Mouse (Mus musculus): ENCODE results near the gene Gabrr2.

DNA sequence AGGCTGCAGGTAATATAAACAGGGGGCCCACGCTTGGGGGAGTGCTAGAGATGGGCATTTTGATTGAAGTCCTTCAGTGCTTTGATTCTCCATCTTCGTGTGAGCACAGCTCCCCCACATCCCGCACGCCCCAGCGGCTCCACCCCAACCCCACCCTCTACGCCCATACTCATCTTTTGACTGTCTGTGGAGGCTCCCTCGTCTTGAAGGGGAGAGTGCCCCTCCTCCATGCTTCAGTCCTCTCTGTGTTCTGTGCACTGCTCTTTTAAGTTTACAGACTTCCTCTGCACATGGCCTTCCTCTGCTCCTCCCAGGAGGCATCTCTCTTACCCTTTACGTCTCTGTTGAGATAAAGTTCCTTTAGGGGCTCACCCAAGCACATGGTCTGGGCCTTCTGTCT, 14.9 kb downstream of the Gabrr2 start:
- TF ChIP-seq CTCF (IDR thresholded peaks at IDR 0.05; ENCODE audit: extremely low read depth, insufficient read length, insufficient replicate concordance, low read depth, low read length) = no peak
- TF ChIP-seq POLR2A (IDR thresholded peaks at IDR 0.05; ENCODE audit: low read depth, low read length) = no peak
